10 mouse cellular contexts compared by ENCODE assay signal in genomic region chr3:10081911-10082541, GRCm38 (mm10). TPM values are rescaled to one million over a fixed set of nuclear protein-coding genes. Genes with fewer than 3 reads are reported as not detected.
DNase-seq lines count a peak whose midpoint lies in the region; ATAC-seq and TF ChIP-seq lines count a peak whose summit lies in the region.
"Had no signal": no experiment of that assay in that cellular context is flagged by ENCODE, and none has a peak within 500 bp of the region (broad histone marks: within the 10 kb centered on the region; RNA-seq: fewer than 3 reads in every experiment).

No protein-coding gene starts in this region.

- no peak overlapping the region for H3K27ac ChIP-seq in heart, embryonic 15.5 days
- H3K27ac ChIP-seq in layer of hippocampus, adult 2 months = peak overlapping the region; percentile 88

- no peak overlapping the region for H3K4me2 ChIP-seq in heart, embryonic 15.5 days
- H3K4me2 ChIP-seq: heart, embryonic 12.5 days had no signal

- no peak overlapping the region for H3K4me3 ChIP-seq in heart, embryonic 15.5 days
- H3K4me3 ChIP-seq in layer of hippocampus, adult 2 months = no peak overlapping the region
- H3K4me3 ChIP-seq: heart, embryonic 12.5 days had no signal

- no peak for DNase-seq in heart, adult 8-10 months (ENCODE audit: low spot score)
- DNase-seq in urinary bladder, postnatal 14 days (ENCODE audit: low spot score) = peak; percentile 7
- DNase-seq in urinary bladder, adult 2 months (ENCODE audit: low spot score) = no peak
- DNase-seq in layer of hippocampus, adult 2 months (ENCODE audit: low spot score in 2 of 2) = peak in 1 of 2 experiments; percentile 38
- DNase-seq in yolk sac, embryonic 10.5 days (ENCODE audit: low spot score) = peak; percentile 11
- DNase-seq in ovary, postnatal 10 days (ENCODE audit: low spot score) = no peak

- H3K4me1 ChIP-seq in heart, embryonic 15.5 days (replicated peaks) = 0 out of 2 replicates have a peak, but pooled peaks cover 2% of the 10 kb centered on the region

- no peak overlapping the region for H3K9ac ChIP-seq in heart, embryonic 15.5 days
- H3K9ac ChIP-seq: heart, embryonic 12.5 days had no signal

- H3K36me3 ChIP-seq in heart, embryonic 15.5 days = no peaks in the 10 kb centered on the region
- H3K36me3 ChIP-seq: heart, embryonic 12.5 days had no signal

- no peaks in the 10 kb centered on the region for H3K27me3 ChIP-seq in heart, embryonic 15.5 days
- H3K27me3 ChIP-seq: heart, embryonic 12.5 days had no signal

- no peaks in the 10 kb centered on the region for H3K9me3 ChIP-seq in heart, embryonic 15.5 days (replicated peaks)
- H3K9me3 ChIP-seq: heart, embryonic 12.5 days had no signal

- ATAC-seq in heart, embryonic 15.5 days (replicated peaks; ENCODE audit: insufficient number of reproducible peaks, insufficient read depth, low FRiP score, low read depth) = peak; percentile 35; the same call in 1 of the 2 replicates
- ATAC-seq in erythroblast, adult 5-6 weeks (replicated peaks; ENCODE audit: low FRiP score, poor library complexity, severe bottlenecking) = no peak
- ATAC-seq: CD4-positive, CD25-positive, alpha-beta regulatory T cell, adult 4 months had no signal

- 54% methylated on average over 6 of the region's 6 CpGs for WGBS in heart, embryonic 15.5 days

- no peak for TF ChIP-seq CTCF in layer of hippocampus, adult 2 months (conservative IDR thresholded peaks at IDR 0.05)

RNA-seq across cellular contexts. Expression of gene Gm9833, which starts 5.9 kb away (rescaled TPM):
- polyA plus RNA-seq in heart, embryonic 15.5 days (2015; fragmentation: Nextera tagmentation; extraction: Ambion mirVana) = 2.2 and 2.6 TPM in 2 replicates
- under 1 TPM; 0.28 to 0.84 (median 0.42) TPM for total RNA-seq in heart, adult 8-10 months (2022)
- polyA plus RNA-seq in urinary bladder, adult 2 months (2012; rRNA removed) = 1.6 and 1.7 TPM in 2 replicates
- 10 to 100 TPM; 11.6 to 12.9 TPM for total RNA-seq in layer of hippocampus, adult 2 months (2021)
- total RNA-seq in erythroblast, adult 5-6 weeks (2015; ENCODE audit: low replicate concordance) = 3.3 and 3.8 TPM in 2 replicates
- 4.2 and 5.6 TPM in 2 replicates for total RNA-seq in erythroblast, adult 5-6 weeks (2017; ENCODE audit: low replicate concordance)

Comparison
In these comparisons a context has a peak if more than half of its experiments do, and no peak if none do; other contexts are left out.
1. DNase-seq: peak in urinary bladder, postnatal 14 days (single experiment) and yolk sac, embryonic 10.5 days (single experiment); none in heart, adult 8-10 months (single experiment), urinary bladder, adult 2 months (single experiment) and ovary, postnatal 10 days (single experiment).